Mouse (Mus musculus): ENCODE measurements around the gene Gm20605.

GRCm38 (mm10) chr5:137649669-137650571 lies 20.9 kb downstream of the Gm20605 start:
- TF ChIP-seq CTCF (IDR thresholded peaks at IDR 0.05; ENCODE audit: low read depth): no peak
- TF ChIP-seq EP300 (IDR thresholded peaks at IDR 0.05; ENCODE audit: low read depth): no peak

All from liver, postnatal 0 days (tissue).